Mouse (Mus musculus) cerebellum, adult 11 months (tissue): ENCODE results near the gene Col4a1.

Experiments
- DNase-seq: peaks from one replicate; pipeline ENCODE4 v3.0.0; 2022

The Col4a1 gene

DNA sequence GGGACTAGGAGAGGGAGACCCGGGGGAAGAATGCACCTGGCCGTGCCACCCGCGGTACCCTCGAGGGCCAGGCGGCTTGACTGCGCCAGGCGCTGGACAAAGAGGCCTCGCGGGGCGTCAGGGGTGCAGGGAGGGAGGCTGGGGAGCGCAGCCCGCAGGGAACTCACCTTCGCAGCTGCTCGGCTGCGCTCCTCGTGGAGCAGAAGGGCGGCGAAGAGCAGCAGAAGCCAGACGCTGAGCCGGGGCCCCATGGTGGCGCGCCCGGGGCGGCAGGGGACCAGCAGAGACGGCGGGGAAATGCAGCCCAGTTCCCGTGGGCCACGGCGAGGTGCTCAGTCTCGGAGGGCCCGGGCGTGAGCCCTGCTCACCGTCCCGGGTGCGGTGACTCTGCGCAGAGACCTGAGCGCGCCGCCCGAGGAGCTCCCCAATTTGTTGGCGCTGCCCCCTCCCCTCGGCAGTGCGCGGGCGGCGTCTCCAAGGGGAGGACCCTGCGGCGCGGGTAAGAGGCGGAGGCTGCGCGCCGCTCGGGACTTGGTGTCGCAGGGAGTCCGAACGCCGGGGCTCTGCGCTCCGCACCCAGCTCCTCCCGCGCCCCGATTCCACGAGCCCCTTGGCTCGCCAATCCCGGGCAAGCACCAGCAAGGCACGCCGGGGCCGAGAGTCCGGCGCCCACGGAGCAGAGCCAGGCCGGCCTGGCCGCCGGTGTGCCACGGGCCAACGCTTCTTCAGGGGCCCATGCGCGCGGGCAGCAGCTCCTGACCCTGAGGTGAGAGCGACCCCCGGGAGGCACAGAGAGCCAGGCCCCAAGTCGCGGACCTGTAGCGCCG lies at the start of gene Col4a1, which contains the start of gene Col4a2:
TSS of gene Col4a1 (minus strand) at position 478 of the 827 bp plus-strand sequence.
TSS of gene Col4a2 (plus strand) at position 457 of the 827 bp plus-strand sequence.
- DNase-seq = no peak

DNA sequence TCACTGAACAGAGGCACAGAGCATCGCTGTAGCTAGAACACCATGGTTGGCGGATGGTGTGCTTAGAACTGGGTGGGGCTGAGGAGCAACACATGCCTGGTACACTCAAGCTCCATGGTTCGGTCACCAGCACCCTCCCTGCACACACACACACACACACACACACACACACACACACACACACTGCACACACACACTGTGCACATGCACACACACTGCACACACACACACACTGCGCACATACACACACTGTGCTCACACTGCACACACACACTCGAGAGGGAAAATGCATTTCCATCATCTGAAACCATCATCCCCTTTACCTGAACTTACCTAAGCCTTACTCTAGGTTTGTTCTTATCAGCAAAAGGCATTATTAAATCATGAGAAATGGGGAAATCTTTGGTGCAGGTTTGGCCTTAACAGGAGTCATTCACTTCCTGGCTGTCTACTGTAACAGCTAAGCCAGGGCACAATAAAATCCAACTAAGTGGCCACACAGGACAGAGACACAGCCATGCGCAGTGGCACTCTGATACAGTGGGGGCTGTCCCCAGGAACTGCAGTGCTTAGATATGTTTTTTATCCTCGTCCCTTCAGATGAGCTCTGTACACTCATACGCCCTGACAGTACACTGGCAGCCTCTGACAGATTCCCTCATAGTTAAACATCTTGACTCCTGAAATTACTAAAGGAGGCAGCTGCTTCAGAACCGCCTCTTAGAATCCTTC lies 49.1 kb upstream of the Col4a1 start:
- DNase-seq = no peak

DNA sequence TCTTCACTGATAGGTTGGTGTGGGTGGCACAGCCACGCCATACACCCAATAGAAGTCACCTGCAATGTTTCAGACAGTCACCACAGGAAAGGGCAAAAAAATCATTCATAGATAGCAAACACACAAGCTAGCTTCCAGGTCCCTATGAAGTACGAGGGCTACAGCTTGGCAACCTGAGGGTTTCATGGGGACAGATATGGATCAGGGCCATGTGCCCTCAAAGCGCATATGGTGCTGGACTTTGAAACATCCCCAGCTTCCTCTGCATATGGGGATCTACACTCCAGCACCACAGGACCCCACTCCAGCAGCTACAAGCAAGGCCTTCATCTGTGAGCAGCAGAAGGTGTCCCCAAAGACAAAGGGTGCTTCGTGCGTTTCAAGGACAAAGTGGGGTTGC lies 47.2 kb upstream of the Col4a1 start:
- no peak for DNase-seq

DNA sequence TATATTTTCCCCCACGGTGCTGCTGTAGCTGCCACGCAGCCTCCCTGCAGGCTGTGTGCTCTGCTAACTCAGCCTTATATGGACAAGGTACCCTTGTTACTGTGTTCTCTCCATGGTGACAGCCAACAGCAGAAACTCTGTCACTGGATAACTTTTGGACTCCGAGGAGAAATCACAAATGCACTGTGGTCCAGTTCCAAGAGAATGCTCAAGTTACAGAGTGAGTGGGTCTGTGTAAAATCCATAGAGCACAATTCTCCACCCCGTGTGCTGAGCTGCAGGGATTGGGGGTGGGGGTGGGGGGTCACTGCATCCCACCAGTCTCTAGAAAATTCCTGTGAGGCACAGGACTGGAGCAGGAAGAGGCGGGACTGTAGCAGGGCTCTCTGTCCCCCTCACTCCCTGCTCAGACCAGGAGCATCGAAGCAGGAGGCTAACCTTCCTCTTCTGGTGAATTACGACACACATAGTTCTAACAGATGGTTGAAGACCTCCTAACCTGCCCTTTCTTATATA lies 45.4 kb upstream of the Col4a1 start:
- DNase-seq = no peak

DNA sequence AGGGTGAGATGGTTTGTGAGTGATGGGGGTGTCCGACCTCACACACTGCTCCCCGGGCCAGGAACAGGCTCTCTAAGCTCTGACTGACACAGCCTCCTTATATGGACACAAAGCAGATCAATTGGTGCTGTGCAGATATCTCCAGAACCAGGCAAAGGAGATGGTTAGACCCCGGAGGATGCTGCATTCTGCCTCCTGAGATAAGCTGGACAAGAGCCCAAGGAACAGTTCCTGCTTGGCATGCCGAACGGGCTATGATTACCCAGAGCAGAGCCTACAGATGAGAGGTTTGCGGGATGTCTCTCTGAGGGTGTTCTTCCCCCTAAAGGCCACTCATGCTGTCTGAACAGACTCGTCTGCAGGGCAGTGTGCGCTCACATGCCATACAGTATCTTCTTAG lies 44.1 kb upstream of the Col4a1 start:
- no peak for DNase-seq

DNA sequence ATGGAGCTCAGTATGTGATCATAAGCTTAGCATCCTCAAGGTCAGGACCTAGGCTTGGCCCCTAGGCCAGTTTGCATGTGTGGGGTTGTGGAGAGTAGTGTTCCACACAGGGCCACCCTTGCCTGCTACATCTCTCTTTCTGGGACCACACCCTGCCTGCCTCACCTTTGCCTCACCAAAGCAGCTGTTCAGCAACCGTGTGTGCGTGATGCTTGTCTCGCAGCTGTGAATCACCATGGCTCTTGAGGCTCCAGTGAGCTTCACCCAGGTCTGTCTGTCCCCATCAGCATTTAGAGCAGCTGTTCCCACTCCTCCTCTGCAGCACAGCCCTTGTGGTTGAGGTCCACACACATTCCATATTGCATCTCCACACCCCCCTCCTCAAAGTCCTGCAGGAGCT lies 43.3 kb upstream of the Col4a1 start:
- DNase-seq = no peak

DNA sequence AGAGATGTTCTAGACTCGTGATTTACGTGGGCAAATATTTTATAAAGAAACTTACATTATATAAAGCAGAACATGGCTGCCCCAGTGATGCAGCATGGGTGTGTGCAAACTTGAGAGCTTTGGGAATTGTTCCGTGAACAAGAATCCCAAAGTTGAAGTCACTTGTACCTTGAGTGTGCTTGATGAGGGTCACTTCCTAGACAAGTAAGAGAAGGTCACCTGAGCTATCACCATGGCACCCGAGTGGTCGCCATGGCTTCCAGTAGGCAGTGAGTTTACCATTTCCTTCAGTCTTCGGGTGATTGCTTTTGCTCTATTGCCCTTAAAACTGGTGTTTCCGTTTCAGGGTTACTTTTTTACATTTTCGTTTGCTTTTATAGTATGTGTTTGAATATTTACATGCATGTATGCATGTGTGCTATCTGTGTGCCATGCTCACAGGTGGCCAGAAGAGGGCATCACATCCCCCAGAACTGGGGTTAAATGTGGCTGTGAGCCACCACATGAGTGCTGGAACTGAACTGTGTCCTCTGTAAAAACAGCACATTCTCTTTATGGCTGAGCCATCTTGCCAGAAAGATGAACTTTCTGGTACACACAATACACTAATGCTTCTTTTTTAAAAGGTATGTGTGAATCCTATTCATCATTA lies 42.3 kb upstream of the Col4a1 start:
- no peak for DNase-seq

DNA sequence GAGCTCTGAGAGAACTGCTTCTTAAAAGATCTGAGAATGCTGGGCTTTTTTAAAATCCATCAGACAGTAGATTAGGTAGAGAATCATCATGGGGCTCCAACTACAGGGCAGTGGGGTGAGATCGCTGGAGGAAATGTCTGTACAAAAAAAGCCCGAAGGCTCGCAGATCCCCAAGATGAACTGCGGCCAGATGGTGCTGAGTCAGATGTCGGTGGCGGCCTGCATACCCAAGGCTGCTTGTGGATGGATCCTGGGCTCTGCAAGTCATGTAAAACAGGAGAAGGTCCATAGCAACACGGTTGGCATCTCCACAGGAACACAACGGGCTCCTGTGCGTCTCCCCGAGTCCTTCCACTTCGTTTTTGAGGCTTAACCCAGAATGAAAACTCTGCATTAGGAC lies 39.9 kb upstream of the Col4a1 start:
- no peak for DNase-seq

DNA sequence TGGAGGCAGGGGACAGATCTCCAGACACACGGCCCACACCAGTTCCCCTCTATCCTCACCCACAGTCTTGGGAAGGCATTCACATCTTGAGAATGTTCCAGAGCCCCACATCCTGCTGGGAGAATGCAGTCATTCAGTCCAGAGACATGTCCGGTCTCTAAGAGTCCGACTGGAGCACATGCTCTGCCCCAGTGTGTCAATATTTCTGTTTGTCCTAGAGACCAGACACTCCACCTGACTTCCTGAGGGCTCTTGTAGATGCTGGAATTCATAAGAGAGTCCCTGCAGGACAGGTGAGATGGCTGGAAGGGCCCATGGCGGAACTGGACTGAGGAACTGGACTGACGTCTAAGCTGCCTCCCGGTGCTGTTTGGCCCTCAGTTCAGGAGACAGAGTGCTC lies 38.7 kb upstream of the Col4a1 start:
- no peak for DNase-seq

DNA sequence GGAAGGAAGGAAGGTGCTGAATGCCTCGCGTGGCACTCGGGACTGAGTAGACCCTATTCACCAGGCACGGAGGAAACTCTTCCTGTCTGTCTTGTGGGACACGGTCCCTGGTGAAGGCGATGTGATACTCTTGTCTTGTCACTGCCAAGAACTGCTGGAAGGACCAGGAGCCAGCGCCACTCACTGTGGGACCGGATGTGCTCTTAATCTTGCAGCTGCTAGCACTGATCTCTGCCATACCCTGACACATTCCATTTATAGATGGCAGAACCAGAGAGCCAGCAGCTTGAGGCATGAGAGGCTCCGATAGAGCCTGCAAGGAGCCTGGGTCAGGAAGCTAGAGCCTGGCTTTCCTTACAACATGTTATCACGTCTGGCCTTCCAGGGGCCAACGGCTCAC lies 36.0 kb upstream of the Col4a1 start:
- DNase-seq = no peak

DNA sequence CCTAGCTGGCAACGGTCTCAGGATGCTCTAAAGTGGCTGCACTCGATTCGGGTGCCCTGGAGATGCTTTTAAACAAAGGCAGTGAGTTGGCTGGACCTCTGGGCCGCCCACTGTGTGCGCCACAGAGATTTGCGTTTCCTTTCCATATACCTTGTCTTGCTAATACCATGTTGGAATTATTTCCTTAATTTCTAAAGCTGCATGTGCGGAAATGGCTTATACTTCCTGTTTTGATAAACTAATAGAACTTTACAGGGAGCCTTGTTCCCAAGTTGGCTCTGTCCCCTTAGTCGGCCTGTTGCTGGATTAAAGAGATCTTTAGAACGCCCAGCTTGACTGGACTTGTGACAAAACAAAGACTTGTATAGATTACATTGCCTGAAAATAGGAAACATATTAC lies 35.1 kb upstream of the Col4a1 start:
- DNase-seq = no peak

DNA sequence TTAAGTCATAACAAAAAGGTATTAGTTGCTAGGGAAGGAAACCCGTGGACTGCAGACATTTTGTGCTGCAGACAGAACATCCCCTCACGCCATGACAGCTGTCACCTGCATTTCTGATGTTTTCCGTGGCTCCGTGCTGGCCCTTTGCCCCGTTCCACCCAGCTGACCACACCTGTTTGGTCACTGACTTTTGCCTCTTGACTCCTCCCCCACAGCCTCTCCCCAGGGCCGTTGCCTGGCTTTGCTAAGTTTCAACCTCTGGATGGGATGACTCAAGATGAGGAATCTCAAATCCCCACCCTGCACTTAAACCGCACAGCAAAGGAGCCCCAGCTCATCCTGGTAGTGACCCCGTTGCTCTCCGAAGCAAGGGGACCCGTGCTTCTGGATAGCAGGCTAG lies 33.6 kb upstream of the Col4a1 start:
- DNase-seq = no peak

DNA sequence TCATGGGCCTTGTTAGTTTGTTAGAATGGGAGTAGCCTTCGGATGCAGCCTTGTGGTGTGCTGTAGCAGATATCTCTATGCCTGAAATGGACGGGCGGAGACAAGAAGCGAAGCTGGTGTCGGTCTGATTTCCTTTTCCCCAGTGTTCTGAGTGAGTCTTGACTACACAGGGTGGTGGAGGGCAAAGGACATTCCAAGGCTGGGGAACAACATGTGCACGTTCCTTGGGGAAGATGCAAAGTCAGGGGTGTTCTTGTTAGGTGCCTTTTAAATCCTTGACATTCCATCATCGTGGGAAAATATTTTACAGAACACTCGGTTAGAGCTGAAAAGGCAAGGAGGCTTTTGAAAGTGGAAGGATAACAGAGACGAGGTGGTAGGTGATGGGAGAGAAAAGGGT lies 31.8 kb upstream of the Col4a1 start:
- DNase-seq = no peak

DNA sequence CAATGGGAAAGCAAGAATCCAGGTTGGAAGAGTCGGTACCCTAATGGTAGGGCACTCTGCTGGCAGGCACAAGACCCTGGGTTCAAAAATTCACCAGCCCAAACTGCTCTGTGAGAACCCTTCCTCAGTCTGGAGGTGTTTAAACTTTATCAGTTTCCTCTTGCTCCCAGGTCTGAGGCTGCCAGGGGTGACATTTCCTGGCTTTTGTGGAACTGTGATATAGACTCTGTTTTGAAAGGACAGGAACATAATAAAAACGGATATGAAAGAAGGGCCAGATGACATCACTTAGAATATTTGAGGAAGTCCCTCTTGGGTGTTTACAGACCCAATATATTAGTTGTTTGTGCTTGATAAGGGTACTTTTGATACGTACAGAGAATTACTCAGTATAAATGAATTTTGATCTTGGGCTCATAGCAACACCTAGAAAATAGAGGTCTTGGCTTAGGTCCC lies 28.5 kb upstream of the Col4a1 start:
- DNase-seq = no peak

DNA sequence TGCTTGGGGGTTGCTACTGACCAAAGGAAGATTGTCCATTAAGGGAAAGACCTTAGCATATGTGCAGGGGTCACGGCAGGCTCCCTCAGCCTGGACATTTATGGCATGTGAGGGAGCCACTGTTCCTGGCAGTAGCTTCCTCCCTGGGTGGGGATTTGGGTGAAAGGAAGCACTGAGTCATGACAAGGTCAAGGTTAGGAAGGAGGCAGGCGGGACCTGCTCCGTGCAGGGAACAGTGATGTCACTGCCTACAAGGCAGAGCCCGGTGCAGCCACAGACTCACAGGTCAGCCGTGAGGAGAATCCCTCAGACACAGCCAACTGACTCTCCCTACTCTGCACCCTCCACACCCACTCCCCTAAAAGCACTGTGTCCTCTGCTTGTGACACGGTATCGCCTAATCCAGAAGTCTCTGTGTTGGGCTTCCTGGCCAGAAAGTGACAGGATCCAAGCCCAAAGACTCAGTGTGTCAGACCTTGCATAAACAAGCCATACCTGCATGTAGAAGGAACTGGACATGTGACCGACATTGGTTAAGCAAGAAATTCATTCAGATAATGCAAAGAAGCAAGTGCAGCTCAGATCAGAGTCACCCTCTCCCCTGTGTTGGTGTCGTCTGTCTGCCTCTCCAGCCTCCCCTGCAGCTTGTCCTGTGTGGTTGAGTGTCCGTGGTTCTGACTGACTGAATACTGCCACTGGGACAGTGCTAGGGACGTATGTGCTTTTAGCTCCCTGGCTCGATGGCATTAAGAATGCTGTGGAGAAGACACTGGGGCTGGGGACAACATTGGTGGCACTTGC lies 27.9 kb upstream of the Col4a1 start:
- no peak for DNase-seq

DNA sequence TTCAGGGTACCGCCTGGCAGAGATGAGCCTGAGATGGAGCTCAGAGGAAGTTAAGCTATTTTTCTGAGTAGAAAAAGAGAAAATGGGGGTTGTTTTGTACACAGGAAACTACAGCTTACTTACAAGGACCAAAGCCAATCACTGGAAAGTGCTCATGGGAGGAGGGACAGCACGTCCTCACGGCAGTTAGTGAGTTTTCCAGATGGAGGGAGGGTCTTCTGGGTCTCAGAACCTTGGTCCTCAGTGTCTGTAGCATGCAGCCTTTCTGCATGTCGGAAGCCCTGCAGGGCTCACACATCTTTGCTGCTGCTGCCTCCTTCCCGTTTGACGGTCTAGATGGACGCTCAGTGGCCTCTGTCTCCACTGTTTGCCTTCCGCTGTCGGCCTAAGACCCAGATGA lies 25.9 kb upstream of the Col4a1 start:
- no peak for DNase-seq

DNA sequence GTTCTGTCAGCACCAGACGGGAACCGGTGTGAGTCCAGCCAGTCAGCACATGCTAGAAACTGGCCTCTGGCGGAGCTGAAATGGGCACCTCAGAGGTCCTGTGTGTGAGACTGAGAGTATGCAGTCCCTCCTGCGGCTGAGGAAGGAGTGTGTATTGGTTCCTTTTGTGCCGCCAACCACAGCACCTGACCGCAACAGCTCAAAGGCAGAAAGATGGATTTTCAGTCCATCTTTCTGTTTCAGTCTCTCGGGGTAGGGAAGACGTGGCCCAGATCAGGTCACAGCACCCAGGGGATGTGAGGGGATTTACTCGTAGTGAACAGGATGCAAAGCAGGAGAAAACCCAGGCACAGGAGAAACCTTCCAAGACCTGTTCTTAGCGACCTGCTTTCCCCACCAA lies 25.0 kb upstream of the Col4a1 start:
- no peak for DNase-seq

DNA sequence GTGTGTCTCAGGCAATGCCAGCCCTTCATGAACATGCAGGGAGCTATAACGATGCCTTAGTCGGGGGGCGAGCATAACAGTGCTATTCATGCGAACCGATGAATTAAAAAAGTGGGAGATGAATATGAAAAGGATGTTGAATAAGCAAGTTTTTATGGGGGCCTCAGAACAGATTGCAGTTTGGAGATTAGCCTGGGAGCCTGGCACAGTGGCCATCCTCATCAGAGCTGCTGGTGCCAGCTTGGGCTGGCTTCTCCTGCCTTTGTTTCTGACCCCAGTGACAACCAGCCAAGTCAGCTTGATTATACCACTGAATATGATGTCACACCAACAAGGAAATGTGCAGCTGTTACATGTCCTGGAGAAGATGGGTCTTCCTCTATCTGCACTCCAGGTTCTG lies 23.7 kb upstream of the Col4a1 start:
- no peak for DNase-seq

DNA sequence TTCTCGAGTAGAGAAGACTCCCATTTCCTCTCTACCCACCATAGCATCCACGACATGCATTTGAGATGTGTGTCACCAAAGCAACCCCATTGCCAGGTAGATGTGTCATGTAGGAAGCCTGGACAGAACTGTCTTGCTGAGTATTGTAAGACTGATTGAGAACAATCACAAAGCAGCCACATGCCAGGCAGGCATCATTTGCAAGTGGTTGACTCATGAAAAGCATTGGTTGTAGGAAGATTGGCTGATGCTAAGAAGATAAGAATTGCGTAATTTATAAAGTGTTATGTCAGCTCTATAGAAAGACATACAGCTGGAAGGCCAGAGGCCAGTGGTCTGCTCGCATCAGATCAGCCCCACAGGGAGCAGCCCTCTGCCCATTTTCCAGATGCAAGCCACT lies 22.6 kb upstream of the Col4a1 start:
- DNase-seq = no peak

DNA sequence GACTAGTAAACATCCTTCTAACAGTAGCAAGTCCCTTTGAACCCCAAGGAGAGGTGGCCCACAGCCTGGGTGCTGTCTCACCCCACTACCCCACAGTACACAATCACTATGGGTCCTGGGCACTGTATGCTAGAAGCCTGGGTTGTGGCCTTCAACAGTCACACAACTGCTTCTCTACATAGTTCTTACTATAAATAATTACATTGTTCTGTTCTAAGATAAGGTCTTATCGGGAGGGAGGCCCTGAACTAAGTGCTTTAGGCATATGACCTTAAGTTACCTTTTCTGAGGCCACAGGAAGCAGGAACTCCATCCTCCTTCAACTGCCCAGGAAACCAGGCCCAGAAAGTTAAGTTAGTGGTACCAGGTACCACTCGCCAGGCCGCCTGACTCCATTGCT lies 21.9 kb upstream of the Col4a1 start:
- no peak for DNase-seq

DNA sequence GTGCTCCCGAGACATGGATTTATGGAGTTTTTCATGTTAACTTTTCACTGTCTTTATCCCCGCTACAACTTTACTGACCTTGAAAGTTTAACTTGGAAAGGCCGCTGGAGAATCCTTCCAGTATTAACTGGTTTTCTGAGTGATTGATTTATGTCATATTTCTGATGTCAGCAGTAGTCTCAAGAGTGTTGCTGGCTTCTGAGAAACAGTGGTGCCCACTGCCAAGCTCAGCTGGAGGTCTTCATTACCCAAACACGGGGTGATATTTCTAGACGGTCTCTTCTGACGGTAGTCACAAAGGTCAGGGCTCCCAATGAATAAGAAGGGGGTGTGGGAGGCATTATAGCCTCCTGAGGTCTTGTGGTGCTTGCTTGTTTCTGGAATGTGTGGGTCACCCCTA lies 21.1 kb upstream of the Col4a1 start:
- no peak for DNase-seq

DNA sequence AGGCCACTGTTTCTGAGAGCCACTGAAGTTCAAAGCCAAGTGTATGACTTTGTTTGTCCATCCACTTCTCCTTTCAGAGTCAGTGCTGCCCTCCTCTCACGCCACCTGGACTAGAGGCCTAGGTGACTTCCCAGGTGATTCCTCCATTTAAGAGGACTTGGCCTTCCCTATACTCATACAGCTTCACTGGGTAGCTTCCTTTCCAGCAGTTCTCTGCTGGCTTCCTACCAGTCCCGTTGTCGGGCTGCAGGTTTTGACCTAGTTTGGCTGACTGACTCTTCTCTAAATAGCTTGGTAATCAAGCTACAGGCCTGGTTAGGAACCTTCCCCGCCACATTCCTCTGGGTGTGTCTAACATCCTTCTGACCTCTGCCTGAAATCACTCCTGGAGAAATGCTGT lies 18.9 kb upstream of the Col4a1 start:
- DNase-seq = no peak
